In genomic region chr2:172149734-172150133, GRCm38 (mm10) we compare ENCODE assay signal across 21 mouse cellular contexts.
DNase-seq lines count a peak whose midpoint lies in the region; ATAC-seq lines count a peak whose summit lies in the region.
"Had no signal": no experiment of that assay in that cellular context is flagged by ENCODE, and none has a peak within 500 bp of the region (broad histone marks: within the 10 kb centered on the region; RNA-seq: fewer than 3 reads in every experiment).

No protein-coding gene starts in this region.

- H3K4me3 ChIP-seq in hindbrain, embryonic 15.5 days, result no peak overlapping the region
- H3K4me3 ChIP-seq in hindbrain, embryonic 14.5 days (replicated peaks; ENCODE audit: low read length), result no peak overlapping the region
- H3K4me3 ChIP-seq: forebrain, embryonic 10.5 days; heart, adult 2 months; heart, embryonic 10.5 days had no signal

- no peaks in the 10 kb centered on the region for H3K4me1 ChIP-seq in hindbrain, embryonic 15.5 days (replicated peaks)
- H3K4me1 ChIP-seq in hindbrain, embryonic 14.5 days (replicated peaks; ENCODE audit: control insufficient read depth, insufficient read depth, low read length), result no peaks in the 10 kb centered on the region
- H3K4me1 ChIP-seq: forebrain, embryonic 10.5 days; heart, embryonic 10.5 days had no signal

- no peak overlapping the region for H3K9ac ChIP-seq in hindbrain, embryonic 15.5 days
- no peak overlapping the region for H3K9ac ChIP-seq in hindbrain, embryonic 14.5 days

- no peaks in the 10 kb centered on the region for H3K9me3 ChIP-seq in hindbrain, embryonic 15.5 days
- H3K9me3 ChIP-seq in hindbrain, embryonic 14.5 days (ENCODE audit: control insufficient read depth, low read length), result 0 out of 2 replicates have a peak, but pooled peaks cover 8% of the 10 kb centered on the region
- H3K9me3 ChIP-seq: heart, embryonic 10.5 days had no signal

- peak; percentile 13 to 43 for DNase-seq in cerebellum, postnatal 14 days
- DNase-seq in cerebellum, adult 9-11 months, result no peak
- no peak for DNase-seq in hindbrain, embryonic 14.5 days (ENCODE audit: low spot score)
- peak; percentile 84 for DNase-seq in left cerebral cortex, postnatal 4 days
- DNase-seq in left cerebral cortex, adult 9 months (ENCODE audit: low spot score in 2 of 2), result no peak
- DNase-seq in brain, adult 2 months (ENCODE audit: low read depth, low spot score), result peak; percentile 20
- DNase-seq: adrenal gland, adult 2 months; adrenal gland, postnatal 14 days; B cell, adult 2 months; cerebellum, adult 18-20 months; cerebellum, adult 9-10 months; gastrocnemius, postnatal 25 days; heart, adult 2 months; kidney, adult 2 months had no signal

- no peak overlapping the region for H3K27ac ChIP-seq in hindbrain, embryonic 15.5 days (replicated peaks)
- H3K27ac ChIP-seq in hindbrain, embryonic 14.5 days, result no peak overlapping the region
- H3K27ac ChIP-seq: forebrain, embryonic 10.5 days; heart, adult 2 months; heart, embryonic 10.5 days had no signal

- peak; percentile 75 for ATAC-seq in hindbrain, embryonic 15.5 days (ENCODE audit: low FRiP score, low read depth)
- no peak for ATAC-seq in hindbrain, embryonic 14.5 days (ENCODE audit: low FRiP score)
- ATAC-seq: forebrain, embryonic 14.5 days; intestine, postnatal 0 days had no signal

- H3K4me2 ChIP-seq in hindbrain, embryonic 15.5 days, result no peak overlapping the region
- no peak overlapping the region for H3K4me2 ChIP-seq in hindbrain, embryonic 14.5 days (replicated peaks)

- H3K36me3 ChIP-seq in hindbrain, embryonic 15.5 days, result no peaks in the 10 kb centered on the region
- no peaks in the 10 kb centered on the region for H3K36me3 ChIP-seq in hindbrain, embryonic 14.5 days (replicated peaks; ENCODE audit: control insufficient read depth, insufficient read depth)
- H3K36me3 ChIP-seq: forebrain, embryonic 10.5 days; G1E; heart, embryonic 10.5 days had no signal

- no peaks in the 10 kb centered on the region for H3K27me3 ChIP-seq in hindbrain, embryonic 15.5 days
- no peaks in the 10 kb centered on the region for H3K27me3 ChIP-seq in hindbrain, embryonic 14.5 days (ENCODE audit: control insufficient read depth, insufficient read depth, low read length)
- H3K27me3 ChIP-seq: CH12.LX had no signal

- WGBS in hindbrain, embryonic 15.5 days, result 58% methylated on average over 4 of the region's 4 CpGs
- WGBS in hindbrain, embryonic 14.5 days, result 61% methylated on average over 4 of the region's 4 CpGs

- intact Hi-C loops in left cerebral cortex, postnatal 4 days (cut with DNase I), result no loop called here

Comparison
In these comparisons a context has a peak if more than half of its experiments do, and no peak if none do; other contexts are left out.
1. DNase-seq: peak in cerebellum, postnatal 14 days (2 of 2), left cerebral cortex, postnatal 4 days (single experiment) and brain, adult 2 months (single experiment); none in cerebellum, adult 9-11 months (single experiment), hindbrain, embryonic 14.5 days (single experiment) and left cerebral cortex, adult 9 months (0 of 2).